Mouse (Mus musculus) liver (tissue): ENCODE data around the gene Ldha.
"Not testable (repeated sequence)": the region's sequence is repeated elsewhere in the genome, so short reads cannot be mapped to it uniquely, and the experiment has no call there.

Experiments used
- DNase-seq: peaks from one replicate; pipeline ENCODE4 v3.0.0-alpha.2; 2020; ENCODE audit warnings: mixed read lengths

Gene Ldha

GRCm38 (mm10) chr7:46840787-46841525, at the start of gene Ldha:
TSS of gene Ldha (plus strand) at chr7:46841475.
- no peak for DNase-seq

DNA sequence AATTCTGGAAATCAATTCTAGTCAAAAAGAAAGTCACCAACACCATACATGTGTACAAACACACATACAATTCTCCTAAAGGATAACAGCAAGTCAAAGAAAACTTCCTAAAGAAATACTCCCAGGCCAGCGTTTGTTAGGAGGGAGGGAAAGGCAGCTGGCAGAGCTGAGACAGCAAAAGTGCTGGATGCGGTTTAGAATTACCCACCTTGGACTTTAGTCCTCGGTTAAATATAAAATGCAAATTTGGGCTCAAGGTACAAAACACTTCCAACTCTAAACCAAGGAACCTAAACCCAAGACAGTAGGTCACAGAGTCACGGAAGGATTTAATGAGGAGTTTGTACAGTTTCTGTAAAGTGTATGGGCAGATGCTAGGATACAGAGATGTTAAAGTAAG, 47.4 kb upstream of the Ldha start:
- DNase-seq: no peak

GRCm38 (mm10) chr7:46795287-46796205, 45.7 kb upstream of the Ldha start, which contains the start of the genes Hps5 and Gtf2h1:
TSS of gene Hps5 (minus strand) at chr7:46796064.
TSS of gene Gtf2h1 (plus strand) at chr7:46796103.
- DNase-seq: peak; percentile 97

GRCm38 (mm10) chr7:46796206-46796679, 45.0 kb upstream of the Ldha start:
- peak; percentile 9 for DNase-seq

DNA sequence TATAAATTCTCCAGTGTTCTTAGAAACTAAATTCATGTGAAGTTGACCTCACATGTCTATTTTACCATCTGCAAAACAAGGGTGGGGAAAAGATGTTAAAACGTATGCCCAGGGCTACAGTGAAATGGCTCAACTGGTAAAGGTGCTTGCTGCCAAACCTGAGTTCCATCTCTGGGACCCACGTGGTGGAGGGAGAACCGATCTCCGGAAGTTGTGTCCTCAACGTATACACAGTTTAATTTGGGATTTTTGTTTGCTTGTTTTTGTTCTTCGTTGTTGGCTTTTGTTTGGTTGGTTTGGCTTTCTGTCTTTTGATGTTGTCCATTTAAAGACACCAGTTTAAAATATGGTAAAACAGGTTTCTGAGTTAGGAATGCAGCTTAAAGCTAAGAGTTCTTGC, 44.5 kb upstream of the Ldha start:
- no peak for DNase-seq

- DNase-seq: no peak
These were observed 30.9 kb upstream of the Ldha start for GRCm38 (mm10) chr7:46810325-46810724.

GRCm38 (mm10) chr7:46814012-46814411, 27.3 kb upstream of the Ldha start:
- no peak for DNase-seq

GRCm38 (mm10) chr7:46820876-46821632, 20.2 kb upstream of the Ldha start:
- DNase-seq: not testable (repeated sequence)

- no peak for DNase-seq
These were observed 14.1 kb upstream of the Ldha start for GRCm38 (mm10) chr7:46827046-46827802.

DNA sequence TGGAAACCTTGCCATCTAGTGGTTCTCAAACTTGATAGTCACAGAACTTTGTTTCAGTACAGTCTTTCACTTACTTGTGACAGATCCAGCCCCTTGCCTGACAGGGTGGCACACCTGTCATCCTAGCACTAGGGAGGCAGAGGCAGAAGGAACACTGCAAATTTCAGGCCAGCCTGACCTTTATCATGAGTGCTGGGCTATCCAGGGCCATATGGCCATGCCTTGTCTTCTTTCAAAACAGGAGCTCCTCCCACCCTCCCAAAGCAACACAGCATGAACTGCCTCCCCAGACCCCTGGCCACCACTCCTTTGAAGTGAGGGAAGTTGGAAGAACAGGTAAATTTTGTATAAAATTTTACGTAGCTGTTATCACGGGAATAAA, 13.5 kb upstream of the Ldha start:
- no peak for DNase-seq

DNA sequence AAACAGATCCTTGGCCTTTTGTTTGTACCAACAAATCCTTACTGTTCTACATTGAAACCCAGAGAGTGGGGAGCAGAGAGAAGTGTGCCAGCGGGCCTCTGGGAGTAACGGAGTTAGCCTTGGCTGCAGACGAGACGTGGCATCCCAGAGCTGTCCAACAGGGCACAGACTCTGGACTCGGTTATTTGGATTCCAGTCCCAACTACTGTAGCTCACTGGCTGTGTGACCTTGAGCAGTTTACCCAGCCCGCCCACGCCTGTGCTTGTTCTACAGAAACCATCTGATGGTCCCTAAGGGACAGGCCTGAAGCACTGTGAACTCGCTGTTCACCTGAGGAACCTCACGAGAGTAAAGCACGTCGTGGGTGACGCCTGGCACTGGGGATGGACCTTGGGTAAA, 11.4 kb upstream of the Ldha start:
- DNase-seq: peak; percentile 52

GRCm38 (mm10) chr7:46830799-46831590, 10.3 kb upstream of the Ldha start:
- peak; percentile 61 for DNase-seq

- no peak for DNase-seq
These were observed 9.6 kb upstream of the Ldha start for GRCm38 (mm10) chr7:46831693-46832092.

DNA sequence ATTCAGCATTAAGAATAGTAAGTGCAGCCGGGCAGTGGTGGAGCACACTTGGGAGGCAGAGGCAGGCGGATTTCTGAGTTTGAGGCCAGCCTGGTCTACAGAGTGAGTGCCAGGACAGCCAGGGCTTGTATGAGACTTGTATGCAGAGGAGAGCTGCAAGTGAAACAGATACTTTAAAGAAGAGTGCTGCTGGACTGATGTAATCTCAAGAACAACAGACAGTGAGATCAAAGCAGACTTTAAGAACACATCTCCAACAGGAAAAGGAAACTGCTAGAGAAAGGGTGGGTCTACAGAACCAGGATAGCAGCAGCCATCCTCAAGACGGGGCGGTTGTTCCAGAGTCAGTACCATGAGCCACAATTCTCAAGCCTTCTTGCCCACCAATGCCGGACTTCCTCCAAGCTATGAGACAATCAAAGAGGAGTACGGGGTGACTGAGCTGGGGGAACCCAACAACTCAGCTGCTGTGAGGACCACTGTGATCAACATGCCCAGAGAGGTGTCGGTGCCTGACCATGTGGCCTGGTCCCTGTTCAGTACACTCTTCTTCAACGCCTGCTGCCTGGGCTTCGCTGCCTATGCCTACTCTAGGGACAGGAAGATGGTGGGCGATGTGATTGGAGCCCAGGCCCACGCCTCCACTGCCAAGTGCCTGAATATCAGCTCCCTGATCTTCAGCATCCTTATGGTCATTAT, 9.0 kb upstream of the Ldha start:
- not testable (repeated sequence) for DNase-seq

DNA sequence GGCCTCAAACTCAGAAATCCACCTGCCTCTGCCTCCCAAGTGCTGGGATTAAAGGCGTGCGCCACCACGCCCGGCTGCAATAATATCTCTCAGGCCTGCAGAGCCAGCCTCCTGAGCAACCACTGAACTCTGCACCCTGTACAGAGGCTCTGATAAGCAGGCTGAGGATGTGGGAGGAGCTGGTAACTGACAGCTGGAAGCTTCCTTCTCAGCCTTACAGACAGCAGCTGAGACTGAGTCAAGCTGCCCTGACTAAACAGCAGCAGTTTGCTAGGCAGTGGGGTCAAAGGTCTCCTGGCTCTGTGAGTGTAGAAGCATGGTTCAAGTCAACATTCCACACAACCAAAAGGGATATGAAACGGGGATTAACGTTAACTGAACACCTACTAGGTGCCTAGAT, 8.0 kb upstream of the Ldha start:
- peak; percentile 74 for DNase-seq

GRCm38 (mm10) chr7:46833670-46834255, 7.5 kb upstream of the Ldha start:
- no peak for DNase-seq

DNA sequence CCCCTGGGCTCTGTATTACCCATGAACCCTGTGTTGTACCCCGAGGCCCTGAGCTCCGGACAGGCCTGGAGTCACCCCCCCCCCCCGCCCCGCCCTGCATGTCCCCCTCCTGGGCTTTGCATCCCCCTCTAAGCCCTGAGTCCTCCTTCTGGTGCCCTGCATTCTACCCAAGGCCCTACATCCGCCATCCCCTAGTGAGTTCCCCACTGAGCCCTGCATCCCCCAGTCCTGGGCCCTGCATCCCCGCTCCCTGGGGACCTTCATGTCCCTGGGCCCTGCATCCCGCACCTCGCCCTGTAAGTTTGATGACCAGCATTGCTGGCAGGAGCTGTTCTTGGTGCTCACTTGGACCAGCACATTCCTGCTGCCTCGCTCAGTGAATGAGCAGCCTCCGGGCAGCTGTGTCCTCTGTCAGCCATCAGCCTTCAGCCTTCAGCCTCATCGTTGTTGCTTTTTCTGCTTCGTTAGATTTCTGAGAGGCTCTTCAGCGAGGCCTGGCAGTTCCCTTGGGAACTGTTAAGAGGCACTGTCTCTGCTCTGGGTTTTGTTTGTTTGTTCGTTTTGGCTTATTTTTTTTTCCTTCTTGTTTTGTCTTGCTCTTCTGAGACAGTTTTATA, 6.2 kb upstream of the Ldha start:
- no peak for DNase-seq

GRCm38 (mm10) chr7:46836357-46836756, 4.9 kb upstream of the Ldha start:
- no peak for DNase-seq

DNA sequence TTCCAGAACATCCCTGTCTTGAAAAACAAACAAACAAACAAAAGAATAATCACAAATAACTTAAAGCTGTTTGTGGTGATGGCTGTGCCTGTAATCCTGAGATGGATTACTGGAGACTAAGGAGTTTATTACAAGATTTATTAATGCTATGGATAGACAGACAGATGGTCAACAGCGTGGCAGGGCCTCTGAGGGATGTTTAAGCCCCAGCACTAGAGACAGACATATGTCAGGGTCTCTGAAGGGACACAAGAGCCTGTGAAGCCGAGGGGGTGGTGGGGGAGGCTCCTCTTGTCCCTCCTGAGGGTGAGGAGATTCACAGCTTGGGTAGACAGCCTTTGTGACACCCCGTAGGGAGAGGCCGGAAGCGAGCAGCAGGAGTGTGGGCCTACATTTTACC, 4.2 kb upstream of the Ldha start:
- DNase-seq: no peak
